Mouse (Mus musculus) NIH3T3 (cell line): ENCODE measurements at regions not wholly inside any gene's neighbourhood (a gene's known extent, or its start where the extent isn't known, plus 50 kb on each side); places are given as distances from the start of the nearest gene placed in this dataset.
A peak's percentile ranks its signal among the peaks of the same experiment; 100 is the strongest.

Source experiments
- DNase-seq: peaks from one replicate; pipeline ENCODE4 v3.0.0-alpha.2; 2012; ENCODE audit warnings: low read depth

DNA sequence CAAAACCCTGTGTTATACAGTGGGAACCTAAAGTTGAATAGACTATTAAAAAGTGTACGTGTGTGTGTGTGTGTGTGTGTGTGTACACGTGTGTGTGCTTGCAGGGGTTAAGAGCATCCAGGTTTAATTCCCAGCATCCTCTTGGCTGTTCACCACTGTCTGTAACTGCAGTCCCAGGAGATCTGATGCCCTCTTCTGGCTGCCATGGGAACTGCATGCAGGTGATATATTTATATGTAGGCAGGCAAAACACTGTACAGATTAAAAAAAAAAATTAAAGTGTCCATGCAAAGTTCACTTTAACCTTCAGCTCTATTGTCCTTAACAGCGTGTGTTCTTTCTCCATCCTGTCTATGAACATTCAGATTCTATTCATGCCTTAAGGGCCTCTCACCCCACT is 454.1 kb downstream of the Rnf144b start:
- DNase-seq, result peak; percentile 12

DNA sequence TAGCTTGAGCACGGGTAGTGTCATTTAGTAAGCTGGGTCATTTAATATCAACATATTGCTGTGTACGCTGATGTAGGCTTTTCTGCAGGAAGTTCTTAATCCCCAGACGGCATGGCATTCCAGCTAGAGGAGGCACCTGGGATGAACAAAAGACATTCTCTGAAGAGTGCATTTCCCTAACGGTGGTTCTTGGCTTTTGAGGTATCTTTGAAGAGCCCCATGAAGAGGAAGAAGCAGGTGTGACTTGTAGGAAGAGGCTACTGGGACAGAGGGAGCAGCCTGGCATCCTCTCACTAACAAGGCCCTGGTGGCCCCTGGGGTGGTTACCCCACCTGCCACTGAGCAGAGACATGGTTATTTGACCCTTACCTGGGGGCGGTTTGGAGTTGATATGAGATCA is 457.7 kb downstream of the Rnf144b start:
- no peak for DNase-seq

DNA sequence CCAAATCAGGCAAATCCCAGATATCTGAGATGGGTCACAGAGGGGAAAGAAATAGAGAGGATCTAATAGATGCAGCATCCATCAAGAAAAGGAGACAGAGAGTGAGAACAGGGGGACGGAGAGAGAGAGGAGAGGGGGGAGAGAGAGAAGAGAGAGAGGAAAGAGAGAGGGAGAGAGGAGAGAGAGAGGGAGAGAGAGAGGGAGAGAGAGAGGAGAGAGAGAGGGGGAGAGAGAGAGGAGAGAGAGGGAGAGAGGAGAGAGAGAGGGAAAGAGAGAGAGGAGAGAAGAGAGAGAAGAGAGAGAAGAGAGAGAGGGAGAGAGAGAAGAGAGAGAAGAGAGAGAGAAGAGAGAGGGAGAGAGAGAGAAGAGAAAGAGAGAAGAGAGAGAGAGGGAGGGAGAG is 462.7 kb downstream of the Rnf144b start:
- DNase-seq, result no peak

DNA sequence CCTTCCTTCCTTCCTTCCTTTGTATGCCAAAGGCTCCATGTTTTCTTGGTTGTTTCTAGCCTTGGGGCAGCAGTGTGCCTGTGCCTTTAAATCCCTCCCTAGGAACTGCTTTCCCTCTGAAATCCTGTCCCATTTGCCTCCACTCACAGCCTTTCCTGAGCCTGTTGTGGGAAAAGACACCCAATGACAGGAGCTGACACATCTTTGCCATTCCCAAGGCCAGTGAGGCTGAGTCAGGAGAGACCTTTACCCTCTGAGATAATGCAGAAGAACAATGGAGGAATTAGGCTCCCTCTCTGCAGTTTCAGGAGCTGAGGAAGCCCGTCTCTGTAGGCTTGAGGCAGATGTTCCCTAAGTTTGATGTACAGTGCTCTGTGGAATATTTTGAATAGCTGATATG is 480.2 kb downstream of the Rnf144b start:
- peak; percentile 17 for DNase-seq

DNA sequence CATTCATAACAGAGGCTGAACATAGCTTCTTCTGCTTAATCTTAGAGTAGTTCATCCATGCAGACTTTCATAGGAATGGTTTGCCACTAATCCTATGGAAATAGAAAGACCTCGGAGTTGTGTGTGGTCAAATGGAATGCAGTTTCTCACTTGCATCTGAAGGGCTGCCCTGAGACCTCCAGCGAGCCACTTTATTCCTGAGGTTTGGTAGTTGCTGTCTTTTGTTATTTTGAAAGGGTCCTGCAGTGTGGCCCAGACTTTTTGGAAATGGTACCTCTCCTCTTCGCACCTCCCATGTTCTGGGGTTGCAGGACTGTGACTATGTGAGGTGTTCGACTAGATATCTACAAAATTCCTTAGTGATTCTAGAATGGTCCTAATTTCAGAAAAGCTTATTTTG is 489.0 kb downstream of the Rnf144b start:
- DNase-seq, result no peak

DNA sequence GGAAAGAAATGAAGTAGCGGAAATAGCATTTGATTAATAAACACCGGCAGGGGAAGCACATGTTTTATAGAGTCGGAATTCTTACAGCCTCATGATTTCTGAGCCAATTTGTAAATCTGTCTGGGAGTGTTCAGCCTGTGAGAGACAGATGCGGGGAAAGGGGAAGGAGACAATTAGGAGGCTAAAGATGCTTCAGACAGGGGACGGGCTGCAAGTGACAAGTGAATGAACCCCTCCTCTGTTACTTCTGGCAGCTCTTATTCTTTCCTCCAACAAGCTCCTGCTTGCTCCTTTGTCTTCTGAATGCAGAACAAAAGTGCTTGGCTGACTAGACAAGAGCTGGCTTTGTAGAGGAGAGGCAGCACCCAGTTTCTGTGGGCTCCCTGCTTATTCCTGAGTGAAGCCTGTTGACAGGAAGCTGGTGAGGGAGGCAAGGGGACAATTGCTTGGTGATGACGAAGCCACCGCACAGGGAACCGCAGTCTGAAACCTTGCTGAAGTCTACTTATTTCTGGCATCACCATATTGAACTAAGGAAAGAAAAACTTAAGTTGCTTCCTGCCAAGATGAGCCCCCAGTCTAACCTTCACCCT is 514.2 kb downstream of the Rnf144b start:
- no peak for DNase-seq

DNA sequence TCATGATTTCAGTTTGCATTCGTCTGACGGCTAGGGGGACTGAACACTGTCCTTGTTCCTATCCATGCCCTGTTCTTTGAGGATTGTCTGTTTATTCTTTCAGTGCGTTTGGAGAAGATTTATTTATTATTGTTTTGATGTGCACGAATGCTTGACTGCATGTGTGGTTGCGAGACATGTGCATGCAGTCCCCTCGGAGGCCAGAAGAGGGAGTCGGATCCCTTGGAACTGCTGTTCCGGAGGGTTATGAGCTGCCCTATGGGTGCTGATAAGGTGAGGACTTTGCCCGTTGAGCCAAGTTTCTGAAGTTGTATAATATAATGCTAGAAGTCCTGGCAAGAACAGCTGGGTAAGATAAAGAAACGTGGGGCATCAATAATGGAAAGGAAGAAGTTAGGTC is 519.9 kb downstream of the Rnf144b start:
- no peak for DNase-seq

DNA sequence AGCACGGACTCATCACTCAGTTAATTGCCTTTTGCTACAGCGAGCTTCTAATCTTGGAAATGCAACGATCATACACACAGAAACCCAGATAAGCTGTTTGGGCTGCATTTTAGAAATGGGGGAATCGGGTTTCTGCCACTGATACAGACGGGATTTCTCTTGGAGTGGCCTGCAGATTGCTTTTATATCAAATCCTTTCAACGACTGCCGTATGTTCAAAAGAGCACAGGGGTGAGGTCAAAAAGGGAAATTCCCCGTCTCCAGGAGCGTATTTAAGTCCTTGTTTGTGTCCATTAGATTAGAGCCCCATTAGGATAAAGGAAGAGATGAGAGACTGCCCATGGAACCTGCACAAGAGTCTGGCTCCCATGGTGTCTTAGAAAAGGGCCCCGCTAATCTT is 522.6 kb downstream of the Rnf144b start:
- DNase-seq, result no peak

DNA sequence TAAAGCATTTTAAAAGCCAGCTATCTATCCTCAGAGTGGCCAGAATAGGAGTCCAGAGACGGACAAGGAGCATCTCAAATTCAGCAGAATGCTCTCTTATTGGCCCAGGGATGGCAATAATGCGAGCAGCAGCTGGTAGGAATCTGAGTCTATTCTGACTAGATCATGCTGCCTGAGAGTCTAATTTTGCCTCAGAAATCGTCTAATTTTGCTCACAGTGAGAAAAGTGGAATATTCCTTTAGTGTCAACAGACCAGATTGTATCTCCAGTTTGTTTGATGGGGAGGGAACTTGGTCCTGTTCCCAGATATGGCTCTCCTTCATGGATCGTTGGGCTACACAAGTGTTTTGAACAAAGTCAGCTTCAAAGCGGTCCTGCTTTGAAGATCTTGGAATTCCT is 525.2 kb downstream of the Rnf144b start:
- no peak for DNase-seq

DNA sequence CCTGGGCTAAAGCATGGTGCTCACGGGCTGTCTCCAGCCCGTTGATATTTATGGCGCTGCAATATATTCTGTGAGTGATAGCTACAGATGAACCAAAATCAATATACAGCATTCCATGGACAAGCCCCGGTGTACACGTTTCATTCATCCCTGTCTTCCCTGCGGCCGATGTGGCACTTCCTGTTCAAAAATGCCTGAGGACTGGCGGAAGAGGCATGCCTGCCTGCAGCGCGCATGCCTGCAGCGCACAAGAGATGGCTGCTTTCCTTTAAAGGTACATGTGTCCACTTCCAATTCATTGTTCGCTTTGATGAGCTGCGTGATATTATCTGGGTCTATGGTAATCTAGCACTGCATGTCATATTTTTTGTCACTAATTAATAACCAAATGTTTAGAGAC is 527.6 kb downstream of the Rnf144b start:
- no peak for DNase-seq

DNA sequence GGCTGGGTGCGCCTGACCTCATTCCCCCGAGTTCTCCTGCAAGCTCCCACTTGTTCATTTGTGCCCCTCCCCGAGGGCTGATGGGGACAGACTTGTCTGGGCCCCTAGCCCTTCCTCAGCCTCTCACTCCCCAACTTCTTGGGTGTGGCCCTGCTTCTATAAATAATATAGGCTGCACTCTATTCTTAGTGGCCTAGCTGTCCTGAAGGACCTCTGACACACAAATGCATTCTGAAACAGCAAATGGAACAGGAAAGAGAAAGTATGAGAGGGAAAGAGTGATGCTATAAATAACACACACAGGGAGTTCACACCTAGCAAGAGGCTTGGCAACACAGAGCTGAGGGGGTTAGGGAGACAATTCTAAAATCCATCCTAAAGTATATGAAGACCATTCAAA is 544.0 kb downstream of the Rnf144b start:
- no peak for DNase-seq

DNA sequence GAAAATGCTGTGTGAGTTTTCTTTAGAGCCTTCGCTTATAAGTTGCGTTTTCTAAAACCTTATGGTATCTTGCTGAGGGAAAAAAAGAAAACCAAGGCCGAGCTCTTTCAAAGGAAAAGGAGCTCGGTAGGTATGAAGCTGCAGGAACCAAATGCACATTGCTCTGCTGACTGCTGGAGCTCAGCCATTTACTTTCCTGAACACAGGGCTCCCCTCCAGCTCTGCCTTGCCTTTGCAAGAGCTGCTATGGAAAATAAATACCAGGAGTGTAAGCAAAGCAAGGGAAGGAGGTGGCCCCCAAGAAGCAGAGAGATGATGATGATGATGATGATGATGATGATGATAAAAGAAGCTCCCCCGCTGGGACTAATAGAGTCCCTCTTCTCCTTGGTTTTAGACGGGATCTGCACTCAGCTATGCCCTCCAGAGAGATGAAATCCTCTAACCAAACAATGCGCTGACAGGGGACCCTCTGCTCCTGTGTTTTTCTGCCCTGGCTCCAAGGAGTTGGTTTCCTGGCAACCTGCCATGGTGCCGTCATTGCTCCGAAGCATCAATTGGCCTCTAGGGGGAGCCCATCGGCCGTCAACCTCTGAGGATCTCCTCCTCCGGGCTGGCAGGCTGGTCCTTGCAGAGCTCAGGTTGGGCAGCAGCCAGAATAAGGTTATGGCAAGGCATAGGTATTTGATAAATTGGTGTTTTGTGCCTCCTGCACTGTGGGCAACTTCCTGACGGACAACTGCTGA is 544.7 kb downstream of the Rnf144b start:
- DNase-seq, result peak; percentile 93

DNA sequence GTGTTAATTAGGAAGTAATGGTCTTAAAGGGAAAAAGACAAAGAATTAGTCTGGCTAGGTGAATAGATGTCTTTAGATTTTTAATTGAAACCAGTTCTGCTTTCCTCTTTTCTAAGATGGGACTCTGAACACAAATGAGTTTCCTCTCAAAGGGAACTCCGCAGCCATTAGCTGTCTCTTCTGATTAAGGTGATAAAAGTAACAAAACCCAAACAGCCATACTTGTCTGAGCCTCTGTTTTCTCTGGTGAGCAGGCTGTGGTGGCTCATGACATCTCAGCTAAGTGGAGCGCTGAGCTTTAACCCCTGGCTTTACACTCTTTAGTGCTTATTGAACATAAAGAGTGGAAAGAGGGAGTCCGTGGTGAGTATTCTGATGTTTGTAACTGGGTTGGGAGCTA is 565.7 kb downstream of the Rnf144b start:
- DNase-seq, result no peak

DNA sequence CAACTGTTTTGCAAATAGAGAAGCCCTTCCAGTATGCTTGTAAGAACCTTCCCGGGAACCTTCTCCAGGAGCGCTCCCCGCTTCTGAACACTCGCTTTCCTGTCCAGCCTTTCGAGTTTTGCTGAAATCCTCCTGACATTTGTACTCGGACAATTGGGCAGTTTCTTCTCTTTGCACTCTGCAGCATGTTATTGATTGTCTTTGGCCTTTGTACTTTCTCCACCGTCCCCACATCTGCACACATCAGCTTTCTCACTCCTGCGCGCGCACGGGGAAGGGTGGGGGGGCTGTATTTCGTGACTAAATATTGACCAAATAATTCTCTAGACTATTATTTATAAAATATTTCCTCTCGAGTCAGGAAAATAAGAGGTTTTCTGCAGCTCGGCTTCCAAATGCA is 567.2 kb upstream of the Id4 start:
- DNase-seq, result no peak

DNA sequence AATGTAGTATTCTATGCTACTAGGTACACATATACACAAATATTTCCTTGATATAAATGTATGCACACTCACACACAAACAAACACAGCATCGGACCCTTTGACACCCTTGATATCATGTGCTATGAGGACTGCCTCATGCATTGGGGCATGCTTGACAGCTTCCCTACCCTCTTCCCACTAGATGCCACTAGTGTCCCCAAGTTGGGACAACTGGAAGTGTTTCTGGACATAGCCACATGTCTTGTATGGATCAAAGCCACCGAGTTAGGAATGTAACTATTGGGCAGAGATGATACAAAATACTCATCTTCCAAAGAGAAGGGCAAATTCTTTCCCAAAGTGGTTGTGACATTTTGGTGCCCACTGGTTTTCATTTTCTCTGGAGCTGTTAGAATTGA is 565.2 kb upstream of the Id4 start:
- no peak for DNase-seq

DNA sequence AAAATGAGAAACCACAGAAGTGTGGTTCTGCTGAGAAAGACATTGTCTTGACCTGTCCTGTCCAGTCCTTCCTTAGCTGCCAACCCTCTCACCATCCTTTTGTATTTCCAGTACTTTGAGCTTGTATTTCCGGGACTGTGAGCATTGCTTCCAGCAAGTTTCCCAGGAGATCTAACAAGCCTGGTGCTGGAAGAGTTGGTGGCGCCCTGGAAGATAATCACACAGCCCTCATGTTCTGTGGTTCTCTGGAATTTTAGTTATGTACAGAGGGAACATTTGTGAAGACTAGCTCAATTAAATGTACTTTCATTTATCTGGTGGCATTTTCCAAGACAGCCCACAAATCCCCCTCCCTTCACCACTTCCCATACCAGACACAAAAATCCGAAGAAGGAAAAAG is 560.5 kb upstream of the Id4 start:
- no peak for DNase-seq

DNA sequence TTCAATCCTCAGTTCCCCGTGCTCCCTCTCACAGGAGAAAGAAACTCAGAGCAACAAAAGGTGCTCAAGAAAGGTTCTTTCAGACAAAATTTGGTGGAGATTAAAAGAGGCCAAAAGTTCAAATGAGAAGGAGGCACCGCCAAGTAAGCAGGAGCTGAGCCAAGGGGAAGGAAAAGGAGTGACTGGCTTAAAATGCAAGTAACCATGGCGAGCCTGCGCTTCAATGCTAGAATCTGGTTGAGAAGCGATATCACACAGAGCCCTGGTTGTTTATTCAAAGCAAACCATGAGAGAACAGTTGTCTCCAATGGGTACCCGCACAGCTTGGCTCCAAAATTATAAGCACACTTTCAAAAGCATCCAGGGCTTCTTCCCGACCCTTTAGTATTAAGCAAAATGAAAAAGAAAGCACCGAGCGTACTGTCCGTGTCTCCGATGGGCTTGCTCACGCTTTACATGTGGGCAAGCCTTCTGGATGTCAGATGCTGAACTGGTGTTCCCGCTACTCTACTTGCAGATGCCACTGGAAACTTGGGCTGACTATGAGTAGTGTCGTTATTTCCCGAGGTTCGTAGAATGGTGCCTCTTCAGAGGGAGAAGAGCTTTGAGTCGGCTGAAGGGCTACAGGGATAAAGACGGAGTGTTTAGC is 552.9 kb upstream of the Id4 start:
- DNase-seq, result no peak

DNA sequence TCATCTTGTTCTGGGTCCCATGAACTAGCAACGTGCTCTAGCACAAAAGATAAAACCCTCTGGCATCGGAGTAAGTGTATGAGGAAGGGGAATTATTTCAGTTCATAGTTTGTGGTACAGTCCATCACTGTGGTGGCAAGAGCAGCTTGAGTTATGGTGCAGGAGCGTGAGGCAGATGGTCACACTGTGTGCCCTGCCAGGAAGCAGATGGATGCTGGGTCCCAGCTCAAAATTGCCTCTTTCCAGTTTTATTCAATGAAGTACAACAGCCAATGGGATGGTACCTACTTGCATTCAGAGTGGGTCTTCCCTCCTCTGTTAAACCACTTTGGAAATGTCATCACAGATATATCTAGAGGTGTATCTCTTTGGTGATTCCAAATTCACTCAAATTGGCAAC is 551.7 kb upstream of the Id4 start:
- DNase-seq, result no peak

DNA sequence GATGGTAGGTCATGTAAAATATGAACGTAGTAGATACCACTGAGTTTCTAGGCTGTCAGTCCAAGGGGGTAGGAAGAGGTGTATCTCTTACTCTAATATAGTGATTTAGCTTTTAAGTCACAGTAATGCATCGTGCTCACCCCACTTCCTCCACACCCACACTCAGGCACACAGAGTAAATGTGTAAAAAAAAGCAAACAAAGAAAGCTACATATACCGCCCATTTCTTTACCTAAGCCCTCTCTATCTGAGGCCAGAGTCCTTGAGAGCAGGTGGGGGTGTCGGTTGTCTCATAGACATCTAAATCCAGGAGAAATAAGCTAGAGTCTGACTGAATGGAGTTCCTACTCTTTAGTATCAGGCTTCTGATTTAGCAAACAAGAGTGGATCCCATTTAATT is 548.5 kb upstream of the Id4 start:
- no peak for DNase-seq

DNA sequence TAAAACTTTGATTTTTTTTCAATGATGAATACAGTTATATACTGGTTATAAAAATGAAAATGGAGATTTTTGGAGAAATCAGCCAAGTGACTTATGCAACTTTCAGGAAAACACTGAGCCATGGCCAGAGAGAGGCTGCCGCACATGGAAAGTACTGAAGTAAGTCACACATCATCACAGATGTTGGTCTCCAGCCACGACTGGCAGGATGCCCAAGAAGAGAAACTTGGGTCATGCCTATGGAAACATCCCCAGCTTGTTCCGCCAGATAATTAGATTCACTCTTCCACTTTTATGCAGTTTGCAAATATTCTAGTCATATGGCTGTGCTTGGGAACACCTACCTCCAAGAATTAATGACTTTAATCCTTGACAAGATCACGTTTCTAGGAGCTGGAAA is 544.8 kb upstream of the Id4 start:
- peak; percentile 80 for DNase-seq

DNA sequence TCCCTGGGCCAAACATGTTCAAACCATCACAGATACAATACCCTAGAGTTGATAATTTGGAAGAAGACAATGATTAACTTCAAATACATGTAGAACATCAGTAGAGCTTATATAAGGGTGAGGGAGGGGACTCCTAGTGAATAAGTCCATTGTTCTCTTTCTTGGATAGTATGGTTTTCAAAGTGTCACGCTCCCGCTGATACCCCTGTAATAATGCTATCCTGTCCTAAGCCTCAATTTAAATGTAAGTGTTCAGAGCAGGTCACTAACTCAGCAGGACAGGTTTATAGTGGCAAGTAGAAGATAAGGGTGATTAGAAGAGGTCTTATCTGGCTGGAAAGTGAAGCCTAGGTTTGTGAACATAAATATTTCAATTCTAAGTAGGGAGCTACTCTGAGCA is 540.4 kb upstream of the Id4 start:
- no peak for DNase-seq

DNA sequence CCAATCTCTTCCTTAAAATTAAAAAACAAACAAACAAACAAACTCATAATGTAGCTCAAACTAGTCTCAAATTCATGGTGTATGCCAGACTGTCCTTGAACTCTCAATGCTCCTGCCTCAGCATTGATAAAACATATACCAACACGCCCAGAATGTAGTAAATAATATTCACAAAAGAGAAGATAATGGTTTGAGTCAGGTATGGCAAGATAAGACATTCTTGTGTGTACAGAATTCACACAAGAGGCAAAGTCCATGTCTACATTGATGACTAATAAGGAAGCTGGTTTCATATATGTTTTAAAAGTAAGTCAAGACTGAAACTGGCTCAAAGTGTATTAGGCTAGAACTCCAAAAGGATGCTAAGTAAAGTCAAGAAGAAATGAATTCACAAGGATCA is 526.6 kb upstream of the Id4 start:
- no peak for DNase-seq

DNA sequence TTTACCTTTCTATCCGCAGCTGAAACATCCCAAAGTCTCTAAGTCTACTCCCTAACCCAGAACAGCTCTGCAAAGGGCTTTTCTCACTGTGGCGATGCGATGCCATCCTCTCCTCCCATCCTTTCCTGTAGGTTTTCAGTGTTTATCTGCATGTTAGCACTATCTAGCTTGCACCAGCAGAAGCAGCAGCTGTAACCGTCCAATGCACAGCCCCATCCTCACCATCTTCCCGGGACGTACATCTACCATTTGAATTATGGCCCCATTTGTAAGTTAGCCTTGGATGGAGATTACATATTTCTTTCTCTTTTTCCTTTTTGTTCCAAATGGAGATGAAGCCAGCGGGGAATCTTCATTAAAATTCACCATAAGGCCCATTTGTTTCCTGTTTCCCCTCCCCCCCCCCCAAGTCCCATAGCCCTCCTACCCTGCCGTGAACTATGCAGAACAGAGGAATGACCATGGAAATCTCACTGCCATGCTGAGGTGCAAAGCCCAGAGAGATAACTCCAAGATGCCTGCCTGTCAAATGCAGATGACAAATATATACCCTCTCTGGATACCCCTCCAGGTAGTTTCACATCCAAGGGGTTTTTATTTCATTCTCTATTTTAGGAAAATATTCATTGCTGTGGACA is 525.5 kb upstream of the Id4 start:
- no peak for DNase-seq
